Mouse (Mus musculus) stomach, embryonic 14.5 days (tissue): ENCODE results near the gene Olfr1373. TPM values are rescaled to one million over a fixed set of nuclear protein-coding genes. Genes with fewer than 3 reads are reported as not detected.
"Not testable (repeated sequence)": the region's sequence is repeated elsewhere in the genome, so short reads cannot be mapped to it uniquely, and the experiment has no call there.

Experiments used
- ATAC-seq: fragments of 200-750 bp; cut with Nextera tagmentation; 2 replicates; pipeline ENCODE4 v1.8.0; 2017; ENCODE audit warnings: low read depth, moderate TSS enrichment; ENCODE audit not compliant: insufficient number of reproducible peaks, insufficient read depth, low FRiP score
- H3K27ac ChIP-seq: fragments of 300-500 bp; sonication (generic); 2 replicates; pipeline ENCODE4 v1.5.1; 2014; ENCODE audit warnings: mild to moderate bottlenecking, low read length, moderate library complexity, mixed read lengths
- H3K27me3 ChIP-seq: fragments of 300-500 bp; sonication (generic); 2 replicates; pipeline ENCODE4 v1.6.1; 2014; ENCODE audit warnings: low read length, control low read depth, mixed read lengths; ENCODE audit not compliant: control insufficient read depth, insufficient read depth
- H3K36me3 ChIP-seq: fragments of 300-500 bp; sonication (generic); 2 replicates; pipeline ENCODE4 v1.6.1; 2014; ENCODE audit warnings: mild to moderate bottlenecking, control low read depth, low read length, moderate library complexity, mixed read lengths; ENCODE audit not compliant: control insufficient read depth, insufficient read depth
- H3K4me1 ChIP-seq: fragments of 300-500 bp; sonication (generic); 2 replicates; pipeline ENCODE4 v1.6.1; 2014; ENCODE audit warnings: low read length, control low read depth, mixed read lengths; ENCODE audit not compliant: control insufficient read depth, insufficient read depth
- H3K4me2 ChIP-seq: fragments of 300-500 bp; sonication (generic); replicated peaks from 2 replicates; pipeline ENCODE4 v1.6.1; 2014; ENCODE audit warnings: low read depth, low read length, control low read depth
- H3K4me3 ChIP-seq: fragments of 300-500 bp; sonication (generic); 2 replicates; pipeline ENCODE4 v1.5.1; 2014; ENCODE audit warnings: low read depth, low read length, control low read depth
- H3K9ac ChIP-seq: fragments of 300-500 bp; sonication (generic); replicated peaks from 2 replicates; pipeline ENCODE4 v1.6.1; 2014; ENCODE audit warnings: low read depth, mild to moderate bottlenecking, control low read depth, low read length, moderate library complexity, mixed read lengths
- H3K9me3 ChIP-seq: fragments of 300-500 bp; sonication (generic); 2 replicates; pipeline ENCODE4 v1.6.1; 2016; ENCODE audit warnings: low read depth, low read length, control low read depth; ENCODE audit not compliant: control insufficient read depth
- WGBS: fragments of 180-500 bp; shearing (Covaris S2); extraction: QIAGEN DNeasy Blood & Tissue Kit; methylation state at CpG from one replicate; pipeline ENCODE4 v1.1.7; 2014; 5-methylcytosine and 5-hydroxymethylcytosine counted together
- polyA plus RNA-seq: library from polyadenylated mRNA; unstranded; fragments of >200 nt; fragmentation: Nextera tagmentation; extraction: Ambion mirVana; gene quantifications from 2 replicates; pipeline ENCODE4 v1.2.1, GENCODE M21; 2014

Gene Olfr1373
- polyA plus RNA-seq, 1 experiment from 2014 or later, result not detected

GRCm38 (mm10) chr11:52129621-52130450 lies 15.5 kb downstream of the Olfr1373 start:
- no peak for ATAC-seq
- no peaks in the 10 kb centered on the region for H3K4me1 ChIP-seq
- WGBS, result 77% methylated on average over 10 of the region's 10 CpGs
- no peak overlapping the region for H3K4me3 ChIP-seq
- no peak overlapping the region for H3K27ac ChIP-seq
- peaks cover 4% of the 10 kb centered on the region; the same call in 1 of the 2 replicates for H3K36me3 ChIP-seq
- no peaks in the 10 kb centered on the region for H3K9me3 ChIP-seq
- H3K4me2 ChIP-seq, result no peak overlapping the region
- no peaks in the 10 kb centered on the region for H3K27me3 ChIP-seq
- H3K9ac ChIP-seq, result no peak overlapping the region

- no peak overlapping the region for H3K4me2 ChIP-seq
- H3K4me3 ChIP-seq, result no peak overlapping the region
- H3K36me3 ChIP-seq, result peaks cover 10% of the 10 kb centered on the region
- no peak overlapping the region for H3K9ac ChIP-seq
- ATAC-seq, result no peak
- H3K27me3 ChIP-seq, result no peaks in the 10 kb centered on the region
- H3K4me1 ChIP-seq, result no peaks in the 10 kb centered on the region
- 28% methylated on average over 3 of the region's 3 CpGs for WGBS
- H3K27ac ChIP-seq, result no peak overlapping the region
- no peaks in the 10 kb centered on the region for H3K9me3 ChIP-seq
Observed at GRCm38 (mm10) chr11:52129171-52129570, 16.2 kb downstream of the Olfr1373 start.

GRCm38 (mm10) chr11:52128316-52129061 lies 16.8 kb downstream of the Olfr1373 start:
- Histone ChIP-seq H3K9me3 (no peaks in the 10 kb centered on the region), H3K36me3 (peaks cover 14% of the 10 kb centered on the region), H3K27ac (no peak overlapping the region), H3K9ac (no peak overlapping the region), H3K4me3 (no peak overlapping the region), H3K4me1 (no peaks in the 10 kb centered on the region), H3K4me2 (no peak overlapping the region), H3K27me3 (no peaks in the 10 kb centered on the region)
- WGBS, result 66% methylated on average over 5 of the region's 5 CpGs
- ATAC-seq, result no peak

- no peak overlapping the region for H3K4me2 ChIP-seq
- no peaks in the 10 kb centered on the region for H3K4me1 ChIP-seq
- H3K9me3 ChIP-seq, result no peaks in the 10 kb centered on the region
- no peak overlapping the region for H3K9ac ChIP-seq
- H3K36me3 ChIP-seq, result peaks cover 21% of the 10 kb centered on the region
- H3K4me3 ChIP-seq, result no peak overlapping the region
- WGBS, result 63% methylated on average over 5 of the region's 5 CpGs
- H3K27me3 ChIP-seq, result no peaks in the 10 kb centered on the region
- ATAC-seq, result no peak
- no peak overlapping the region for H3K27ac ChIP-seq
Observed at GRCm38 (mm10) chr11:52127760-52128159, 17.6 kb downstream of the Olfr1373 start.

GRCm38 (mm10) chr11:52127169-52127568 lies 18.2 kb downstream of the Olfr1373 start:
- Histone ChIP-seq H3K4me1 (no peaks in the 10 kb centered on the region), H3K9ac (no peak overlapping the region), H3K27ac (no peak overlapping the region), H3K27me3 (no peaks in the 10 kb centered on the region), H3K36me3 (peaks cover 27% of the 10 kb centered on the region), H3K4me3 (no peak overlapping the region), H3K4me2 (no peak overlapping the region), H3K9me3 (no peaks in the 10 kb centered on the region)
- ATAC-seq, result no peak
- 49% methylated on average over 3 of the region's 3 CpGs for WGBS

GRCm38 (mm10) chr11:52124468-52124867 lies 20.9 kb downstream of the Olfr1373 start:
- Histone ChIP-seq H3K27ac (no peak overlapping the region), H3K4me1 (no peaks in the 10 kb centered on the region), H3K4me2 (no peak overlapping the region), H3K27me3 (no peaks in the 10 kb centered on the region), H3K36me3 (peaks cover 52% of the 10 kb centered on the region), H3K9ac (no peak overlapping the region), H3K9me3 (no peaks in the 10 kb centered on the region), H3K4me3 (no peak overlapping the region)
- ATAC-seq, result no peak
- WGBS, result 94% methylated on average over 4 of the region's 4 CpGs

- 84% methylated on average over 6 of the region's 6 CpGs for WGBS
- H3K4me3 ChIP-seq, result no peak overlapping the region
- H3K36me3 ChIP-seq, result peaks cover 76% of the 10 kb centered on the region
- H3K9ac ChIP-seq, result no peak overlapping the region
- no peaks in the 10 kb centered on the region for H3K4me1 ChIP-seq
- H3K4me2 ChIP-seq, result no peak overlapping the region
- no peaks in the 10 kb centered on the region for H3K27me3 ChIP-seq
- no peak overlapping the region for H3K27ac ChIP-seq
- ATAC-seq, result no peak
- no peaks in the 10 kb centered on the region for H3K9me3 ChIP-seq
Observed at GRCm38 (mm10) chr11:52122045-52122444, 23.3 kb downstream of the Olfr1373 start.

GRCm38 (mm10) chr11:52120415-52120814 lies 24.9 kb downstream of the Olfr1373 start:
- H3K4me2 ChIP-seq, H3K4me1 ChIP-seq, H3K9me3 ChIP-seq, H3K27me3 ChIP-seq, H3K9ac ChIP-seq, H3K4me3 ChIP-seq, ATAC-seq, H3K27ac ChIP-seq: not testable (repeated sequence)
- H3K36me3 ChIP-seq, result peaks cover 88% of the 10 kb centered on the region
